Mouse (Mus musculus): ENCODE results near the gene Col4a2.

DNA sequence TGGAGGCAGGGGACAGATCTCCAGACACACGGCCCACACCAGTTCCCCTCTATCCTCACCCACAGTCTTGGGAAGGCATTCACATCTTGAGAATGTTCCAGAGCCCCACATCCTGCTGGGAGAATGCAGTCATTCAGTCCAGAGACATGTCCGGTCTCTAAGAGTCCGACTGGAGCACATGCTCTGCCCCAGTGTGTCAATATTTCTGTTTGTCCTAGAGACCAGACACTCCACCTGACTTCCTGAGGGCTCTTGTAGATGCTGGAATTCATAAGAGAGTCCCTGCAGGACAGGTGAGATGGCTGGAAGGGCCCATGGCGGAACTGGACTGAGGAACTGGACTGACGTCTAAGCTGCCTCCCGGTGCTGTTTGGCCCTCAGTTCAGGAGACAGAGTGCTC, 38.8 kb downstream of the Col4a2 start:
- TF ChIP-seq CTCF (IDR thresholded peaks at IDR 0.05; ENCODE audit: extremely low read depth, insufficient read depth, insufficient read length, insufficient replicate concordance): no peak
- no peak for TF ChIP-seq POLR2A (IDR thresholded peaks at IDR 0.05; ENCODE audit: low read depth, low read length)
